In the genomic region with DNA sequence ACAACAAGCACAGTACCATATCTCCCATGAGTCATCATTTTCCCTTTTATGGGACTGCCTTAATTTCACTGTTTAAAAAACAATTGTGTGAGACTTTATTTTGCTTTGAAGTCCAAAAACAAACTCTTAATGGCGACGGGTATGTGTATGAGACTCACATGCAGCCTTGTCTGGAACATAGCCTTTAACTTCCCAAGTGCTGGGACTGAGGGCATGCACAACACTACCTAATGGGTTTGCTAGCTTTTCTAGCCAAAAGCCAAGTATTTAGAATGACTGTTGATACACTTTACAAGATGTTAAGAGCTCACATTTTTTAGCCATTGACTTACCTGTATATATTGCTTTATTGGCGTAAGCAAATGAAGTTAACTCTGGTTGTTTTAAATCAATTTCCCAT, we compare ENCODE assay signal across 21 mouse cellular contexts. TPM values are rescaled to one million over a fixed set of nuclear protein-coding genes. Genes with fewer than 3 reads are reported as not detected.
DNase-seq lines count a peak whose midpoint lies in the region; ATAC-seq and TF ChIP-seq lines count a peak whose summit lies in the region.
"Had no signal": no experiment of that assay in that cellular context is flagged by ENCODE, and none has a peak within 500 bp of the region (broad histone marks: within the 10 kb centered on the region; RNA-seq: fewer than 3 reads in every experiment).

No protein-coding gene starts in this region.

- no peak for ATAC-seq in CD4-positive, CD25-positive, alpha-beta regulatory T cell, adult 4 months
- ATAC-seq in liver, embryonic 16.5 days (ENCODE audit: low read depth): 0 out of 2 replicates have a peak, but pooled peaks have one; percentile 3
- ATAC-seq in liver, embryonic 11.5 days (replicated peaks; ENCODE audit: low FRiP score): no peak
- no peak for ATAC-seq in stomach, postnatal 0 days (ENCODE audit: low FRiP score, low TSS enrichment)
- ATAC-seq: activated CD4-positive, CD25-positive, alpha-beta regulatory T cell, adult 4 months had no signal

- no peaks in the 10 kb centered on the region for H3K9me3 ChIP-seq in liver, embryonic 16.5 days (replicated peaks; ENCODE audit: control insufficient read depth, low read length)
- H3K9me3 ChIP-seq in liver, embryonic 11.5 days (ENCODE audit: control insufficient read depth, low read length): no peaks in the 10 kb centered on the region
- H3K9me3 ChIP-seq in stomach, postnatal 0 days (ENCODE audit: control insufficient read depth, low read length): no peaks in the 10 kb centered on the region
- H3K9me3 ChIP-seq: heart, embryonic 12.5 days had no signal

- H3K27ac ChIP-seq in liver, embryonic 16.5 days (ENCODE audit: low read length): no peak overlapping the region
- H3K27ac ChIP-seq in liver, embryonic 11.5 days (ENCODE audit: low read depth, low read length): no peak overlapping the region
- H3K27ac ChIP-seq in stomach, postnatal 0 days (replicated peaks): no peak overlapping the region
- H3K27ac ChIP-seq: hindbrain, embryonic 14.5 days; kidney, postnatal 0 days; layer of hippocampus, adult 2 months had no signal

- H3K4me3 ChIP-seq in liver, embryonic 16.5 days (ENCODE audit: low read depth, low read length): no peak overlapping the region
- H3K4me3 ChIP-seq in liver, embryonic 11.5 days (ENCODE audit: low read depth, low read length): no peak overlapping the region
- no peak overlapping the region for H3K4me3 ChIP-seq in stomach, postnatal 0 days (ENCODE audit: low read depth, low read length)
- H3K4me3 ChIP-seq: heart, embryonic 12.5 days; layer of hippocampus, adult 2 months had no signal

- DNase-seq in CD4-positive, CD25-positive, alpha-beta regulatory T cell, adult 2 months (ENCODE audit: low read depth, low spot score): peak; percentile 36
- no peak for DNase-seq in liver, embryonic 11.5 days (ENCODE audit: low spot score)
- peak; percentile 1 for DNase-seq in T-cell, adult 2 months (ENCODE audit: low spot score)
- peak; percentile 53 for DNase-seq in naive thymus-derived CD4-positive, alpha-beta T cell, adult 2 months (ENCODE audit: low read depth)
- DNase-seq in stomach, postnatal 0 days (ENCODE audit: low spot score): no peak
- no peak for DNase-seq in layer of hippocampus, adult 18-20 months (ENCODE audit: low spot score in 2 of 2)
- DNase-seq: adrenal gland, postnatal 10 days; cerebellum, adult 9-10 months; kidney, adult 11 months; midbrain, embryonic 14.5 days; thymus, postnatal 14 days had no signal

- peaks cover 58% of the 10 kb centered on the region for H3K36me3 ChIP-seq in liver, embryonic 16.5 days (ENCODE audit: control insufficient read depth, insufficient read depth)
- H3K36me3 ChIP-seq in liver, embryonic 11.5 days (ENCODE audit: control insufficient read depth, insufficient read depth, low read length): peaks cover 30% of the 10 kb centered on the region
- peaks cover 17% of the 10 kb centered on the region for H3K36me3 ChIP-seq in stomach, postnatal 0 days (ENCODE audit: control insufficient read depth, insufficient read depth, low read length)

- H3K9ac ChIP-seq in liver, embryonic 16.5 days (ENCODE audit: low read depth, low read length): no peak overlapping the region
- no peak overlapping the region for H3K9ac ChIP-seq in liver, embryonic 11.5 days (ENCODE audit: low read depth, low read length)
- H3K9ac ChIP-seq in stomach, postnatal 0 days (ENCODE audit: low read length): no peak overlapping the region
- H3K9ac ChIP-seq: heart, embryonic 12.5 days; hindbrain, embryonic 14.5 days had no signal

- H3K4me2 ChIP-seq in liver, embryonic 16.5 days (ENCODE audit: low read depth, low read length): no peak overlapping the region
- H3K4me2 ChIP-seq in liver, embryonic 11.5 days: no peak overlapping the region
- H3K4me2 ChIP-seq in stomach, postnatal 0 days (replicated peaks; ENCODE audit: low read depth): no peak overlapping the region
- H3K4me2 ChIP-seq: heart, embryonic 12.5 days; hindbrain, embryonic 14.5 days had no signal

- no peaks in the 10 kb centered on the region for H3K27me3 ChIP-seq in liver, embryonic 16.5 days (ENCODE audit: control insufficient read depth, insufficient read depth, low read depth, low read length)
- no peaks in the 10 kb centered on the region for H3K27me3 ChIP-seq in liver, embryonic 11.5 days (replicated peaks; ENCODE audit: control insufficient read depth, insufficient read depth, low read length)
- no peaks in the 10 kb centered on the region for H3K27me3 ChIP-seq in stomach, postnatal 0 days (ENCODE audit: control insufficient read depth, insufficient read depth, low read length)
- H3K27me3 ChIP-seq: CH12.LX; heart, embryonic 12.5 days had no signal

- peaks cover 5% of the 10 kb centered on the region; the same call in 1 of the 2 replicates for H3K4me1 ChIP-seq in liver, embryonic 16.5 days (ENCODE audit: control insufficient read depth, low read depth, low read length)
- H3K4me1 ChIP-seq in liver, embryonic 11.5 days (replicated peaks; ENCODE audit: control insufficient read depth, insufficient read depth, low read length): no peaks in the 10 kb centered on the region
- H3K4me1 ChIP-seq in stomach, postnatal 0 days (replicated peaks; ENCODE audit: control insufficient read depth, insufficient read depth): no peaks in the 10 kb centered on the region

- TF ChIP-seq CTCF in stomach, postnatal 0 days (IDR thresholded peaks at IDR 0.05; ENCODE audit: low read depth): no peak

- 87% methylated on average over 3 of the region's 3 CpGs for WGBS in liver, embryonic 16.5 days (ENCODE audit: insufficient replicate concordance)
- 85% methylated on average over 3 of the region's 3 CpGs for WGBS in liver, embryonic 11.5 days
- 74% methylated on average over 3 of the region's 3 CpGs for WGBS in stomach, postnatal 0 days

- TF ChIP-seq EP300 in stomach, postnatal 0 days (optimal IDR thresholded peaks at IDR 0.05): no peak

RNA-seq across cellular contexts. Expression of a gene that starts 9.3 kb away (rescaled TPM):
- 1,000 to 10,000 TPM; 1,098 to 1,432 TPM for polyA plus RNA-seq in CD4-positive, CD25-positive, alpha-beta regulatory T cell, adult 4 months (2017; shearing (Covaris generic))
- polyA plus RNA-seq in liver, embryonic 16.5 days (2015; fragmentation: Nextera tagmentation; extraction: Ambion mirVana): 712 and 778 TPM in 2 replicates
- 1,403 and 1,404 TPM in 2 replicates for polyA plus RNA-seq in liver, embryonic 11.5 days (2014; fragmentation: Nextera tagmentation; extraction: Ambion mirVana)
- polyA plus RNA-seq in stomach, postnatal 0 days (2015; fragmentation: Nextera tagmentation; extraction: Ambion mirVana): 525 and 543 TPM in 2 replicates
- total RNA-seq in layer of hippocampus, adult 18-20 months (2021): 100 to 1,000 TPM; 482 to 501 TPM

RNA-seq across cellular contexts. Expression of a gene that starts 9.8 kb away (rescaled TPM):
- polyA plus RNA-seq in CD4-positive, CD25-positive, alpha-beta regulatory T cell, adult 4 months (2017; shearing (Covaris generic)): 100 to 1,000 TPM; 577 to 675 TPM
- 169 and 198 TPM in 2 replicates for polyA plus RNA-seq in liver, embryonic 16.5 days (2015; fragmentation: Nextera tagmentation; extraction: Ambion mirVana)
- polyA plus RNA-seq in liver, embryonic 11.5 days (2014; fragmentation: Nextera tagmentation; extraction: Ambion mirVana): 468 and 477 TPM in 2 replicates
- 209 and 224 TPM in 2 replicates for polyA plus RNA-seq in stomach, postnatal 0 days (2015; fragmentation: Nextera tagmentation; extraction: Ambion mirVana)
- 100 to 1,000 TPM; 130 to 142 TPM for total RNA-seq in layer of hippocampus, adult 18-20 months (2021)

RNA-seq across cellular contexts. Expression of a gene that starts 27.9 kb away (rescaled TPM):
- polyA plus RNA-seq in CD4-positive, CD25-positive, alpha-beta regulatory T cell, adult 4 months (2017; shearing (Covaris generic)): 1 to 10 TPM in 1 of 2 experiments, under 1 TPM in 1; 0.84 to 1.1 TPM
- 0.15 and 0.21 TPM in 2 replicates for polyA plus RNA-seq in liver, embryonic 16.5 days (2015; fragmentation: Nextera tagmentation; extraction: Ambion mirVana)
- 0.36 and 0.99 TPM in 2 replicates for polyA plus RNA-seq in liver, embryonic 11.5 days (2014; fragmentation: Nextera tagmentation; extraction: Ambion mirVana)
- 19.6 and 20.9 TPM in 2 replicates for polyA plus RNA-seq in stomach, postnatal 0 days (2015; fragmentation: Nextera tagmentation; extraction: Ambion mirVana)
- 1 to 10 TPM; 3.2 to 3.7 TPM for total RNA-seq in layer of hippocampus, adult 18-20 months (2021)
- total RNA-seq: gastrocnemius, adult 18-20 months; granulocyte monocyte progenitor cell, adult 5-6 weeks had no signal

Comparison
In these comparisons a context has a peak if more than half of its experiments do, and no peak if none do; other contexts are left out.
1. DNase-seq: peak in CD4-positive, CD25-positive, alpha-beta regulatory T cell, adult 2 months (single experiment), T-cell, adult 2 months (single experiment) and naive thymus-derived CD4-positive, alpha-beta T cell, adult 2 months (single experiment); none in liver, embryonic 11.5 days (single experiment), stomach, postnatal 0 days (single experiment) and layer of hippocampus, adult 18-20 months (0 of 2).